Mouse (Mus musculus): ENCODE results near the gene F3. TPM values are rescaled to one million over a fixed set of nuclear protein-coding genes. Genes with fewer than 3 reads are reported as not detected.

The F3 gene
- total RNA-seq, 2 experiments from 2014 or later, result 4.7 to 5.0 TPM

GRCm38 (mm10) chr3:121703880-121704243 is 19.5 kb upstream of the F3 start:
- no peak for DNase-seq
- intact Hi-C loops (cut with DNase I), result no loop called here

- DNase-seq, result no peak
- intact Hi-C loops (cut with DNase I), result no loop called here
These were observed 17.2 kb upstream of the F3 start for GRCm38 (mm10) chr3:121706087-121706486.

GRCm38 (mm10) chr3:121707106-121707505 is 16.2 kb upstream of the F3 start:
- intact Hi-C loops (cut with DNase I), result no loop called here
- DNase-seq, result no peak

- intact Hi-C loops (cut with DNase I), result no loop called here
- no peak for DNase-seq
These were observed 12.3 kb upstream of the F3 start for GRCm38 (mm10) chr3:121710894-121711531.

- intact Hi-C loops (cut with DNase I), result no loop called here
- no peak for DNase-seq
These were observed 11.1 kb upstream of the F3 start for GRCm38 (mm10) chr3:121712222-121712621.

- intact Hi-C loops (cut with DNase I), result no loop called here
- no peak for DNase-seq
These were observed 10.1 kb upstream of the F3 start for GRCm38 (mm10) chr3:121713151-121713701.

DNA sequence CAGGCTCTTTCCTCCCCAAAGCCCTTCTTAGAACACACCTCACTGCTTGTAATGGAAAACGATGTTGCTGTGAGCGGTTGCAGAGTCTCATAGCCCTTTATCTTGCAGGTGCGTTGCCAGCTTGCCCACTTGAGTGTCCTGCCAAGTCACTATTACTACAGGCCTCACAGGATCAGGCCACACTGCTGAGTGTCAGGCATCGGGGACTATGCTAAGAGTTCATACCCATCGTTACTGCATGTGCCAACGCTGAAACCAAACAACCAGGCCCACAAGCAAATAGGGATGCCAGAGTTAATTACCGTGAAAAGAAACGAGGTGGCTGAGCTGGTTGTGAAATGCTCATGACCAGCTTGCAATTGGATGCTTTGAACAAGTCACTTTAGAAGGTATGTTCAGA is 9.5 kb upstream of the F3 start:
- intact Hi-C loops (cut with DNase I), result no loop called here
- DNase-seq, result no peak

GRCm38 (mm10) chr3:121714461-121714860 is 8.9 kb upstream of the F3 start:
- intact Hi-C loops (cut with DNase I), result no loop called here
- no peak for DNase-seq

- intact Hi-C loops (cut with DNase I), result no loop called here
- no peak for DNase-seq
These were observed 8.0 kb upstream of the F3 start for GRCm38 (mm10) chr3:121715336-121715735.

DNA sequence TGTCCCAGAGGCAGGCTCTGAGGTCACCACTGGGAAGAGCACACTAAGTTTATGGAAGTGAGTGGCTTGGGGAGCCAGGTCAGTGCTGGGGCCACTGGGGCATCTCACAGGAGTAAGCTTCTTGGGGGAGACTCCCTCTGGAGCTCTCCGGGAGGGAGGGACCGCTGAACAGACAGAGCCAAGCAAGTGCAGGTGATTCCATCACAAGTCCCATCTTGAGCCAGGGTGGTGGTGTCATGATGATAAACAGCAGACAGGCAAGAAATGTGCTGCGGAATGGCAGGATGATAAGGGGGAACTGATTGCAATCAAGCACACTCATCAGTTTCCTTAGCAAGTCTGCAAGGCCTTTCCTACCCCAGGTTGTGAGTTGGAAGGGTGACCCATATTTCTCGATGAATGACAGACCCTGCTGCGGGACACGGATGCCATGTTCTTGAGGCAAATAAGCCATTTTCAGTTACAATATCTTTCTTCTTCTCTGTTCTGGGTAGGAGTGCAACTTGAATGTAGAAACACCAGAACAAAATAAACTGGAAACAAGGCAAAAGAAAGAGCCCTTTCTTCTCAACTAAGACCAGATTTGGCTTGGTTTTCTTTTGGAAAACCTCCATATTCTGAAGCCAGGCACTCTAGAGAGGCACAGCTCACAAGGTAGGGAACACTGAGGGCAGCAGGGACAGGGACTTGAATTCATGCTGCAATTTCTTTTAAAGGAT is 7.4 kb upstream of the F3 start:
- no peak for DNase-seq
- intact Hi-C loops (cut with DNase I), result no loop called here

GRCm38 (mm10) chr3:121716480-121716879 is 6.9 kb upstream of the F3 start:
- intact Hi-C loops (cut with DNase I), result no loop called here
- DNase-seq, result no peak

DNA sequence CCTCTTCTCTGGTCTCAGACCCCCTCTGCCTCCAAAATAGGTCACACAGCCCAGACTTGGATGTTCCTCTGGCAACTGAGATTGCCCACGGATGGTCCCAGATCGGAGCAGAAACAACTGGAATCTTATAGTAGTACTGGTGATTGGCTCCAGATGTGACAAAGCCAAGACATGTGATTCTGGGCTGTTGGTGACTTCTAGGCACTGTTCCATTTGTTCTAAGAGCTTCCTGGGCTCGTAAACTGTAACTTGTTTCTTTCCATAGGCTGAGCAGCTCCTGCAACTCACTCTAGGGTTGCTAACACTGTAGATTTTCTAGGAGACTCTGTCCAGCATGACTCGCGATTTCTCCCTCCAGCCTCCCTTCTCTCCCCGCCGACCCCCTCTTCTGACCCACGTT is 4.7 kb upstream of the F3 start:
- intact Hi-C loops (cut with DNase I), result no loop called here
- DNase-seq, result no peak

DNA sequence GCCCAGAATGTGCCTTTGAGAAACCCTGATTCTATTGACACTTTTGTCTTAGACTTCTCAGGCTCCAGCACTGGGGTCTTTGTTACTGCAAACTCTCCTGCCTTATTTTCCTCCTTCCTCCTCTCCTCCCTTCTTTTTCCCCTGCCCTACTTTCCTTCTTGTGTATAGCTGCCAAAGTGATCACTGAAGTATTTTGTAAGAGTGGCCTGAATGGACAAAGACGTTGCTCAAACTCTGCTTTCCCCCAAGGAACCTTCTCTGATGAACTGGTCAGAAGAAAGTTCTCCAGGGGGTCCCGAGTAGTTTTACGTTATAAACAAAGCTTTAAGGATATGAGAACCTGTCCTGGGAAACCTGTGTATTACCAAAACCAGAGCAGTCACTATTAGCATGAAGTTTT is 3.6 kb upstream of the F3 start:
- DNase-seq, result no peak
- intact Hi-C loops (cut with DNase I), result no loop called here

DNA sequence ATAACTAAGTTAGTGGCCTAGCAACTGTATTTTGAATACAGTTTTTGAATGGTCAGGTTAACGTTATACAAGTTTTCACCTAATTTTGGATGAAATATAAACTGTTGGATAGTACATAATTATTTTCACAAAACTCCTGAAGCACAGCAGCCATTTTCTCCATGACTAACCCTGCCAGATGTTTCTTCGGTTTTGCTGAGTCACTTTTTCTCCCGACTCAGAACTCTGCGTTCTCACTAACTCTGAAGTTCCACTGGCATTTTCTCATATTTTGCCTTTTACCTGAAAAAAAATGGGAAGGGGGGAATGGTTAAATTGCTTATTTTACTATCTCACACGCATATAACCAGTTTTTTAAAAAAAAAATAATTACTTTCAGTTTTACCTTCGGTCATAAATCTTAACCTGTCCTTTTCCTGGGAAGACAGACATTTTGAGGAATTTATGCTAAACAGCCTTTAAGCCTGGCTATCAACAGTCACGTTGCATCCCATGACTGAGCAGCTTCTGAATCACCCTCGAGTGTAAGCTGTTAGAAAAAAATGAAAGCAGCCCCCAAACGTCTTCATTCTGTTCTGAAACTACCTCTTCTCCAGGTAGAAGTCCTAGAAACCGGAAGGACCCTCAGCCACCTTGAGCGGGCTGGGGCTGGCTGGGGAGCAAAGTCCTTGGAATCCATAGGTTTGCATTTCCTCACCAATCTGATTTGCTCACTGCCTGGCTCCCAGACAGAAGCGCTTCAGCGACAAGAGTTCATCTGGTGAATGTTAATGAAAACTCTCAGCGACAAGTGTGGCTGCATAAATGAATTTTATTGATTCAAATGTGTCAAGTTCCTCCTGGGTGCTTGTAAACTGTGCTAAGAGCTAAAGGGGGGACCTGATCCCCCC is 2.3 kb upstream of the F3 start:
- DNase-seq, result no peak
- intact Hi-C loops (cut with DNase I), result no loop called here

DNA sequence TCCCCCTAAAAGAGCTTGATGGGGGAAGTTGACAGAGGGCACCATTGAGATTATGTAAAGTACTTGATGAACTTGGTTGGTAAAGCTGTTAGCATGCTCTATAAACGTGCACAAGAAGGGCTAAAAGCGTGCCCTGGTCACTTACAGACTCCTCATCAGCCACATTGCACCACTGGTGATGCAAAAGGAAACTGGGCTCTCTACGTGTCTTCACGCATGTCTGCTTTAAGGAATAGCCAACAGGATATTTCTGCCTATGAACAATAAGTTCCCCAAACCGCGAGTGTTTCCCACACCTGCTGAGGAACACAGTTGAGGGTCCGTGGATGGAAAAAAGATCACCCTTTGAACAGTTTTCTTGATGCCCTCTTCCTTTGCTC is 1.7 kb upstream of the F3 start:
- intact Hi-C loops (cut with DNase I), result no loop called here
- DNase-seq, result no peak

DNA sequence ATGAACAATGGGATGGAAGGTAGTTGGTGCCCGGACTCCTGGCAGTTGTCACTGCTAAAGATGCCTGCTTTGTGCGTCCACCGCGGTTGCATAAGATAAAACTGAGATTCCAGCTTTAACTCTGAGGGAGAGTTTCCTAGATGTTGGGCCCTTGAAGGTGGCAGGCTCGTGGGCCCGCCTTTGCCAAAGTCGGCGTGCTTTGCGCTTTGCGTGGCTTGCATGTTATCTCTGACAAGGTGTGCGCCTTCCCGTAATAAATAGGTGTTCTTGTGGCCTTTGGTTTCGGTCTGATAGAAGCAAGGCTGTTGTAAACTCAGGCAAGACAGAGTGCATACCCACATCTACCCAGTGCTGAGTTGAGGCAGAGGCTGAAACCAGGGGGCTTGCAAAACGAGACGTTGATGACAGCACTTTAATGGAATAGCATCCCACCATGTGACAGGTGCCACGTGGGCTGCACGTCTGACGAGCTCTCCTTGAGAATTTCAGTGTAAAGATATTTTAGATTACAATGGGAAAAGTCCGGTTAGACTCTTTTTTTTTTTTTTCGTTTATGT is 709 bp downstream of the F3 start:
- no peak for DNase-seq
- intact Hi-C loops (cut with DNase I), result no loop called here

DNA sequence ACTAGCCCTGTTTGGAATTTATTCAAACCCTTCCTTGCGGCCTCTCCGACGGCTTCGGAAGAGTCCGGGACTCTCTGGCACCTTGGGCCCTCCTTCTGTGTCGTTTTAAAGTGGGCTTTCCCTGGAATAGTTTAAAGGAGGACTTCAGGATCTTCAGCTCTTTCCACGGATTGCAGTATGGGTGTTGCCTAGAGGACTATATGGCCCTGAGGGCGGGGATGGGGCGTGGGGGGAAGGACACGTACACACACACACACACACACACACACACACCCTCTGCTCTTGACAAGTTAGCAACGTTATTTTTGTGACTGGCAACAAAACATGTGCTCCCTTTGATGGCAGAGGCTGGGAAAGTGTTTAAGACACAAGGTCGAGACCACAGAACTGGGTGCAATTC is 1.2 kb downstream of the F3 start:
- intact Hi-C loops (cut with DNase I), result no loop called here
- no peak for DNase-seq

GRCm38 (mm10) chr3:121725651-121726050 is 2.3 kb downstream of the F3 start:
- intact Hi-C loops (cut with DNase I), result no loop called here
- no peak for DNase-seq

DNA sequence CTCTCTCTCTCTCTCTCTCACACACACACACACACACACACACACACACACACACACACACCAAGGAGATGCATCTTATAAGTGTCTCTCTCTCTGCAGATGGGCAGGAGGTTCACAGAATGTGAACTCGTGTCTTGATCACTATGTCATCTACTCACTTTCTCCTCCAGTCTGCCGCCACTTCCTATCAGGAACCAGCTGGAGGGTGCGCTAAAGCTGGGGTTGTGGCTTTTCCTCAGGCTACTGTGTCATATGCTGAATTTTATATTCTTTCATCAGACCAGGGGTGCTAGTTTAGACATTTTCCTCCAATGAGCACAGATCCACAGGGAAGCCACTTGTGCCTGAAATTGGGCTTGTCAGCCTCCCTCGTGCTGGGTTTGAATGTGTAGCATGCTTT is 6.3 kb downstream of the F3 start:
- no peak for DNase-seq
- intact Hi-C loops (cut with DNase I), result loop anchor here (10.0 kb wide), 1 partner anchor 425 kb away; no protein-coding TSS in a partner anchor

- intact Hi-C loops (cut with DNase I), result loop anchor here (10.0 kb wide), 1 partner anchor 431 kb away; no protein-coding TSS in a partner anchor
- DNase-seq, result no peak
These were observed 12.2 kb downstream of the F3 start for GRCm38 (mm10) chr3:121735542-121735941.
